Comparison of ENCODE assay signal across 11 mouse cellular contexts in the genomic region with DNA sequence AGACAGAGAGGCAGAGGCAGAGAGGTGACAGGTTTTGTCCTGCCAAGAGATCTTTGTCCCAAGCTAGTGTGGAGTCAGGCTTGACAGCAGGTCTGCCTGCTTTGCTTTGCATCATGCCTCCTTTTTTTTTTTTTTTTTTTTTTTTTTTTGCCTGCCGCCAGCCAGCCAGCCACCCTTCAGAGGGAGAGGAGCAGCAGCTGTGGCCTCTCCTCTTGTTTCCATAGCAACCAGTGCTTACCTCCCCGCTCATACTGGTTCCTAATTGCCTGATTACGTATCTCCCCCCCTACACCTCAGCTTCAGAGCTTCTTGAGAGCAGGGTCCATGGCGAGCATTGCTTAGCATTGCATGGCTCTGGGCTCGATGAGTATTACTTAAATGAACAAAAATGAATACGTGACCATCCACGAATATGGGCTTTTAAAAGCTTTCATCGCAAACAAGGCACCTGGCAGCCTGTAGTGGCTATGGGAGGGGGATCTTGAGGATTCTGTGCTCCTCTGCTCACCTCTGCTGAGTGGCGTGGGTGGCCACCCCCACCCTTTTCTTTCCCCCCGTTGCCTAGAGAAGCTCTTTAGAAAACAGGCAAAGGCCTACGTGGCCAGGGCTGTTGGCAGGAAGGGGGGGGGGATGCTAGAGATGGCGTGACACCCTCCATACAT. TPM values are rescaled to one million over a fixed set of nuclear protein-coding genes. Genes with fewer than 3 reads are reported as not detected.
DNase-seq lines count a peak whose midpoint lies in the region; ATAC-seq lines count a peak whose summit lies in the region.
"Had no signal": no experiment of that assay in that cellular context is flagged by ENCODE, and none has a peak within 500 bp of the region (broad histone marks: within the 10 kb centered on the region; RNA-seq: fewer than 3 reads in every experiment).

No protein-coding gene starts in this region.

- no peaks in the 10 kb centered on the region for H3K27me3 ChIP-seq in kidney, embryonic 14.5 days (ENCODE audit: control insufficient read depth, insufficient read depth, low read length)
- peaks cover 19% of the 10 kb centered on the region for H3K27me3 ChIP-seq in forebrain, embryonic 11.5 days (ENCODE audit: control insufficient read depth, insufficient read depth, low read length)
- peaks cover 100% of the 10 kb centered on the region for H3K27me3 ChIP-seq in midbrain, embryonic 10.5 days (ENCODE audit: low read depth, poor library complexity, severe bottlenecking)

- no peaks in the 10 kb centered on the region for H3K36me3 ChIP-seq in kidney, embryonic 14.5 days (ENCODE audit: control insufficient read depth, insufficient read depth, low read length)
- H3K36me3 ChIP-seq in forebrain, embryonic 11.5 days (ENCODE audit: control insufficient read depth, insufficient read depth, low read length): no peaks in the 10 kb centered on the region
- H3K36me3 ChIP-seq in midbrain, embryonic 10.5 days: no peaks in the 10 kb centered on the region

- no peak overlapping the region for H3K27ac ChIP-seq in kidney, embryonic 14.5 days (ENCODE audit: low read depth, low read length)
- H3K27ac ChIP-seq in forebrain, embryonic 11.5 days (ENCODE audit: low read depth, low read length): peak overlapping the region; percentile 53
- H3K27ac ChIP-seq in midbrain, embryonic 10.5 days (replicated peaks): peak overlapping the region; percentile 76

- H3K4me3 ChIP-seq in kidney, embryonic 14.5 days (ENCODE audit: low read length): no peak overlapping the region
- H3K4me3 ChIP-seq in forebrain, embryonic 11.5 days (ENCODE audit: low read depth, low read length): no peak overlapping the region
- H3K4me3 ChIP-seq in midbrain, embryonic 10.5 days: peak overlapping the region; percentile 23; the same call in 1 of the 2 replicates

- no peaks in the 10 kb centered on the region for H3K9me3 ChIP-seq in kidney, embryonic 14.5 days (ENCODE audit: control insufficient read depth, low read length)
- H3K9me3 ChIP-seq in forebrain, embryonic 11.5 days (ENCODE audit: control insufficient read depth, low read length): no peaks in the 10 kb centered on the region
- H3K9me3 ChIP-seq in midbrain, embryonic 10.5 days (replicated peaks): no peaks in the 10 kb centered on the region

- WGBS in kidney, embryonic 14.5 days: 51% methylated on average over 11 of the region's 12 CpGs
- WGBS in forebrain, embryonic 11.5 days: 44% methylated on average over 11 of the region's 12 CpGs
- WGBS in midbrain, embryonic 10.5 days: 47% methylated on average over 11 of the region's 12 CpGs

- ATAC-seq in kidney, embryonic 14.5 days (ENCODE audit: low FRiP score, low TSS enrichment): peak; percentile 75
- peak; percentile 91 for ATAC-seq in forebrain, embryonic 11.5 days (replicated peaks; ENCODE audit: low FRiP score)
- no peak for ATAC-seq in erythroid progenitor cell, adult 5-6 weeks (replicated peaks; ENCODE audit: low FRiP score, poor library complexity, severe bottlenecking)

- no peak for DNase-seq in kidney, postnatal 10 days
- peak; percentile 11 for DNase-seq in ES-CJ7 (ENCODE audit: low read depth, low spot score)
- no peak for DNase-seq in forebrain, embryonic 11.5 days (ENCODE audit: low spot score)
- DNase-seq in midbrain, embryonic 10.5 days (ENCODE audit: low spot score): no peak
- DNase-seq in thymus, postnatal 0 days (ENCODE audit: low spot score): no peak
- DNase-seq in cerebellum, adult 18-20 months: no peak
- DNase-seq: gastrocnemius, postnatal 36 days; kidney, adult 2 months had no signal

- H3K9ac ChIP-seq in kidney, embryonic 14.5 days (ENCODE audit: low read depth, low read length): no peak overlapping the region
- no peak overlapping the region for H3K9ac ChIP-seq in forebrain, embryonic 11.5 days (ENCODE audit: low read length)

- 0 out of 2 replicates have a peak, but pooled peaks cover 2% of the 10 kb centered on the region for H3K4me1 ChIP-seq in kidney, embryonic 14.5 days (ENCODE audit: control insufficient read depth, insufficient read depth, low read length)
- no peaks in the 10 kb centered on the region for H3K4me1 ChIP-seq in forebrain, embryonic 11.5 days (replicated peaks; ENCODE audit: control insufficient read depth, insufficient read depth, low read length)
- peaks cover 52% of the 10 kb centered on the region for H3K4me1 ChIP-seq in midbrain, embryonic 10.5 days

- no peak overlapping the region for H3K4me2 ChIP-seq in kidney, embryonic 14.5 days (replicated peaks; ENCODE audit: low read depth, low read length)
- H3K4me2 ChIP-seq in forebrain, embryonic 11.5 days (ENCODE audit: low read depth, low read length, severe bottlenecking): peak overlapping the region; percentile 29; the same call in 1 of the 2 replicates
- H3K4me2 ChIP-seq: liver, embryonic 11.5 days had no signal

RNA-seq across cellular contexts. Expression of gene Pja1, which starts 10.7 kb away (rescaled TPM):
- polyA plus RNA-seq in kidney, embryonic 14.5 days (2014; fragmentation: Nextera tagmentation; extraction: Ambion mirVana): 137 and 176 TPM in 2 replicates
- polyA plus RNA-seq in forebrain, embryonic 11.5 days (2014; fragmentation: Nextera tagmentation; extraction: Ambion mirVana): 228 TPM in 2 replicates
- 210 and 212 TPM in 2 replicates for polyA plus RNA-seq in midbrain, embryonic 10.5 days (2016; fragmentation: Nextera tagmentation; extraction: Ambion mirVana)
- total RNA-seq in erythroid progenitor cell, adult 5-6 weeks (2015; ENCODE audit: low replicate concordance): 1.1 and 3.4 TPM in 2 replicates
- 3.1 and 7.1 TPM in 2 replicates for total RNA-seq in erythroid progenitor cell, adult 5-6 weeks (2017; ENCODE audit: low replicate concordance)
- 39.0 and 46.3 TPM in 2 replicates for polyA plus RNA-seq in thymus, postnatal 0 days (2015; fragmentation: Nextera tagmentation; extraction: Ambion mirVana)
